Mouse (Mus musculus) heart, postnatal 4 days (tissue): Measurements from ENCODE around the gene Syce3. TPM values are rescaled to one million over a fixed set of nuclear protein-coding genes. Genes with fewer than 3 reads are reported as not detected.
A peak's percentile ranks its signal among the peaks of the same experiment; 100 is the strongest.

Source experiments
- DNase-seq: peaks from one replicate; pipeline ENCODE4 v3.0.0; 2021
- total RNA-seq, 2 experiments: library from RNA; stranded (reverse); gene quantifications; 2 replicates each; pipeline ENCODE4 v1.2.3; 2021

The Syce3 gene
- total RNA-seq, 2 experiments from 2014 or later, result not detected

DNA sequence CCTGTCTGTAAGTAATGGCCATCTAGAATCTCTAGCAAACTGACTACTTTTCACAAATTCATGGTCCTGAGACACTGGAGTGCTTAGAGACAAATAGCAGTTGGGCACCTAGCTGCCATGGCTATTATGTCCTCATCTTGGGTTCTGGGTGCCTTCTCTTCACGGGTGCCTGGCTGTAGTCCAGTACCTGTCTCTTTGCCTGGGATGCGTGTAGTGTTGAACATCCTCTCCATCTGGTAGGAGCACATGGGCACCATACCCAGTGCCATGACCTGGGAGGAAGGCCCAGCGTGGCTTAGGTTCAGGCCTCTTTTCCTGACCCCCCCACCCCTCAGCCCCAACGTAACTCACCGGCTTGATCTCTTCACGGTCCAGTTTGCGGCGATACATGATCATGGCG lies 11.6 kb upstream of the Syce3 start:
- DNase-seq, result no peak

DNA sequence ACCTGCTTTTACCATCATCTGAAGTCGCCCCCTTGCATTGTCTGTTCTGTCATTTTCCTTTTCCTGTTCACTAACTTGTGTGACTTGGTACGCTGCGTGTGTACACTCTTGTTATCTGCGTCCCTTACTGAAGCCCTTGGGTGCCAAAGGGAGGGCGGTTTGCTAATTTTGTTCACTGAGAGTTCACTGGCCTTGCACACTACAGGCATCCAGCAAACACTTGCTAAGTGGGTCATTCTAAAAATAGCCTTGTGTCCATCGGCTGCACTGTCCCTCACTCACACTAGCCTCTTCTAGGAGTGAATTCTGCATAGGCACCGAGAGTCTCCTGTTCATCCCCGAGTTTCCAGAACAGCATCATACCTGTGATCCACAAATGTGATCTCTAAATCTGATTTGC lies 5.0 kb upstream of the Syce3 start:
- peak; percentile 64 for DNase-seq

DNA sequence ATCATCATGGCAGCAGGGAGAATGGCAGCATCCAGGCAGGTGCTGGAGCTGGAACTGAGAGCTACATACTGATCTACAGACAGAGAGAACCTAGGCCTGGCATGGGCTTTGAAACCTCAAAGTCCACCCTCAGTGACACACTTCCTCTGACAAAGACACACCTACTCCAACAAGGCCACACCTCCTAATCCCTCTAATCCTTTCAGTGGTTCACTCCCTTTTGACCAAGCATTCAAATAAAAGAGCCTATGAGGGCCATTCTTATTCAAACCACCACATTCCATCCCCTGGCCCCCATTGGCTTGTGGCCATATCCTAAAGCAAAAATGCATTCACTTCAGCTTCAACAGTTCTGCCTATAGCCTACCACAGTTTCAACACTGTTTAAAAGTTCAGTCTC lies 3.6 kb downstream of the Syce3 start:
- DNase-seq, result no peak

DNA sequence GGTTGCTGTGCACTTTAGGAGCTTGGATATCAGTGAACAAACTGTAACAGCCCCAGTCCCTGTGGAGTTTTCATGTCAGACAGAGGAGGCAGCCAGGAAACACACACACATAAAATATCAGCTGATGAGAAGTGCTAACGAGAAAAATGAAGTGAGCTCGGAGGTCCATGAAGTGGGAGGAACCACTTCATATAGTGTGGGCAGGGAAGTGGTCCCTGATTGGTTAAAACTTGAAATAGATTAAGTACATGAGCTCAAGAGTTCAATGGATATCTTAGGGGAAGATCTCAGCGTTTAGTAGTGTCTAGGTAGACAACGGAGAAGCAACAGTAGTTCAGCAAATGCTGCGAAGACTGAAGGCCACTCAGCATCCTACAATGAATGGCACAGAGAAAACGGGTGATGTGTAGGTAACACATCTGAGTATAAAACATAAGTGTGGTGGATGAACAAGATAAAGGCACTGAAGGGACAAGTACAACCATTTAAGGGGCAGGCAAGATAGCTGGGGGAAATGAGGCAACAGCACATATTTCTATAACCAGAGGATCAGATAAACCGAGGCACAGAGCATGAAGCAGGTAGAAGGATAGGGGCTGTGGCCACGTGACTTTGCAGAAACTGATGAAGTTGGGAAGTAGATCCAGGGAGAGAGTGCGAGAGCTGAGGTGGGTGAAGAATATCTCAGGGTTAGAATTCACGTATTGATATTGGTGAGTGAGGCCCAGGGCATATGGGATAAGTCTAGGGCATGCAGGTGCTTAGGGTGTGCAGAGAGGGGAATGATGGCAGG lies 5.3 kb downstream of the Syce3 start:
- DNase-seq, result no peak

DNA sequence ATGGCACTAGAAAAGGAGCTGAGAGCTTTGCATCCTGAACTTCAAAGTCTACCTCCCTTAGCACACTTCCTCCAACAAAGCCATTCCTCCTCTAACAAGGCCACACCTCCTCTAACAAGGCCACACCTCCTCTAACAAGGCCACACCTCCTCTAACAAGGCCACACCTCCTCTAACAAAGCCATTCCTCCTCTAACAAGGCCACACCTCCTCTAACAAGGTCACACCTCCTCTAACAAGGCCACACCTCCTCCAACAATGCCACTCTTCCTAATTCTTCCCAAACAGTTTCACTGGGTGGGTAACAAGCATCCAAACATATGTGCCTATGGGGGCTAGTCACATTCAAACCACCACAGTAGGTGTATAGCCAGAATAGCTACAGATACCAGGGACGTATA lies 7.8 kb downstream of the Syce3 start:
- DNase-seq, result no peak

DNA sequence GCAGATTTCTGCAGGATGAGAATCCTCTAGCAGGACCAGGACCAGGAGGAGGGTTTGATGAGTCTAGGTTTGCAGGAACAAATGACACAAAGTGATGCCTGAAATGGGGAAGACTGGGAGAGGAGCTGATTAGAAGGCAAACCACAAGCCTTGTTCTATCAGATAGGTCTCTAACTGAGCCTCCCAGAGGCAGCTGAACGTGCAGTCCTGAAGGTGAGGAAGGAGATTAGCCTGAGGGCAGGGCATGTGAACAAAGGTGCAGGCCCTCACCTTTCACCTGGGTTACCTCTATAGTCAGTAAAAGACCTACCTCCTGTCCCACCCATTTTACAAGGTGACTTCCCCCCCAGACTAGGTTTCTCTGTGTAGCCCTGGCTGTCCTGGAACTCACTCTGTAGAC lies 10.6 kb downstream of the Syce3 start:
- DNase-seq, result no peak

DNA sequence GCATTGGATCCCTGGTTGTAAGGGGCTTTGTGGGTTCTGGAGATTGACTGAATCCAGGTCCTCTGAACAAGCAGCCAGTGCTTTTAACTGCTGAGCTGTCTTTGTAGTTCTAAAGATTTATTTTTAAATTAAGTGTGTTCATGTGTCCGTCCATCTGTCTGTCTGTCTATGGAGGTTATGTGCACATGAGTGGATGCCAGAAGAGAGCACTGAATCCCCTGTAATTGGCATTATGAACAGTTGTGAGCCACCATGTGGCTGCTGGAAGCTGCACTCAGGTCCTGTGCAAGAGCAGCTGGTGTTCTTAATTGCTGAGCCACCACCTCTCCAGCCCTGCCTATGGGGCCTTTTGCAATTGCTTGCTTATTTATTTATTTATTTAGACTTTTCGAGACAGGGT lies 12.2 kb downstream of the Syce3 start:
- DNase-seq, result no peak

DNA sequence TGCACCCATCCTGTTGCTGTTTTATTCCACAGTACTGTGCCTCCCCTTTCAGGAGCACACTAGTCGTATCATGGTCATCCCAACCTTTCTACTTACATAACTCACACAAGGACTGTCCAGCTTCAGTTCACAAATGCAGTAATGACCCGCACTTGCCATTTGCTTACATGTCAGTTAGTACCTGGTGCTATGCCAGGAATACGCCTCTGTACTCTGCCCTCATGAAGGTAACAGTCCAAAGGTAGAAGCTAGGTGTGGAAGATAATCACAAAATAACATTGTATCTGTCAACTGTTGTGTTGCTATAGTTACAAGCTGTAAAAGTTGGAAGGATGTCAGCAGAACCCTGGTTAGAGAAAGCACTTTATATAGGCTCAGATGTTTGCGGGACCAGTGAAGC lies 13.4 kb downstream of the Syce3 start:
- no peak for DNase-seq

DNA sequence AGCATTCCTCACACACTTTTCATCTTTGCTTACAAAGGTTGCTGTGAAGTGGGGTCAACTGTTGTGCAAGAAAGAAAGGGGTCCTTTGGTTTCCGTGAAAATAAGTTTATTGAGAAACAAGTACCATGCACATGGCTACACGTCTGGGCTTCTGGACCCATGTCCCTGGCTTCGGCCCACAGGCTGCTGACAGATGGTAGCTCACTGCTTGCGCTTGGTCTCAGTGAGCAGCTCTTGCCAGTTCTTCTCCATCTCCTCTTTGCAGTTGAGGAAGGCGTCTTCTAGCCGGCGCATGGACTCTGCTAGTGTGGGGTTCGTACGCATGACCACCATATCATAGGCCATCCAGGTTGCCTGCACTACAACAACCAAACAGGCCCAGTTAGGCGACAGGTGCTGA lies 20.2 kb downstream of the Syce3 start:
- DNase-seq, result no peak

DNA sequence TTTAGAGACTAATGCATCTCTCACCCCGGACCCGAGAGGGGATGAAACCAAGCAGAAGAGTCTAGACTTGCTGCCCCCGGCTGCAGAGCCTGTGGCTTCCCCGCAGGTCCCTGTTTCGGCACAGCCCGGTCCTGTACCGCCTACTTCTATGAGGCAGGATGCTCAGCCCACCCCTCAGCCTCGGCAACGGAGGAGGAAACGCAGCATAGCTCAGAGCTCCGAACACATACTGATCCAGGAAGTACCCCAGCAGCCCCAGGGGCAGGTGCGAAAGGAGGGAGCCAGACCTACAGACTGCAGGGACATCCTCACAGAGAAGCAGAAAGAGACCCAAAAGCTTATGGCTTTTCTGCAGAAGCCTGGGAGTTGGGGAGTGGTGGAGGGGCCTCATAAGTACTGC lies 23.2 kb downstream of the Syce3 start:
- DNase-seq, result no peak

DNA sequence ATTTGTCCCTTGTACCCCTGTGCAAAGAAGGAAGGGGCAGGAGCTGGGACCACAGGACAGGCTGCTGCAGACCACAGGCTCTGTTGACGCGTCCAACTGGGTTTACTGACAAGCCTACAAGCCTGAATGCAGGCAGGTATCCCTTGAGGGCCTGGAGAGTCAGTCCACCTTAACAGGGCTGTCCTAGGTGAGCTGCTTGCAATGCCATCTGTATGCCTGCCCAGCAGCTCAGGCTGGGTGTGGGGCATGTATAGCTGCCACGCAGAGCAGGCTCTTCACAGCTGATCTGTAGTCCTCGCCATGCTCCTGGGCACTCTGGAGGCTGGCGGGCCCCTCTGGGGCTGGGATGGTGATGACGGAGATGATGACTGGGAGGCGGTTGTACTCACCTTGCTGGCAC lies 25.7 kb downstream of the Syce3 start, which contains the start of gene Klhdc7b:
Gene Klhdc7b (plus strand): TSS at position 301 of the 400 bp plus-strand sequence.
- DNase-seq, result no peak

DNA sequence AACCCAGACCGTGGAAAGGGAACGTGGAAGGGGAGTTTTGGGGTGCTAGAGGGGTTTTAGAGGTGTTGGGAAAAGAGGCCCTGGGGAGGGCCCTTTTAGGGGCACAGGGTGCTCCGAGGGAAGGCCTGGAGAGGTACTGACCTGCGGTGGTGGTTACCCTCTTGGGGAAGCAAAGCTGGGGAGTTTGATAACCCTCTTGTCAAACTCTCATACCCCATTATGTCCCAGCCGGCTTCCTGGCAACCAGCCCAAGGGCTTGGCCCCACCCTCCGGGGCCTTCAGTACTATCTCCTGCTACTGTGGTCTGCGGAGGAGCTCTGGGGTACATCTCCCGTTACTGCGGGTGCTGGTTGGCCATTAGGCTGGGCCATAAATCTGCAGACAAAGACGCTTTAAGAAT lies 30.9 kb downstream of the Syce3 start:
- peak; percentile 47 for DNase-seq

DNA sequence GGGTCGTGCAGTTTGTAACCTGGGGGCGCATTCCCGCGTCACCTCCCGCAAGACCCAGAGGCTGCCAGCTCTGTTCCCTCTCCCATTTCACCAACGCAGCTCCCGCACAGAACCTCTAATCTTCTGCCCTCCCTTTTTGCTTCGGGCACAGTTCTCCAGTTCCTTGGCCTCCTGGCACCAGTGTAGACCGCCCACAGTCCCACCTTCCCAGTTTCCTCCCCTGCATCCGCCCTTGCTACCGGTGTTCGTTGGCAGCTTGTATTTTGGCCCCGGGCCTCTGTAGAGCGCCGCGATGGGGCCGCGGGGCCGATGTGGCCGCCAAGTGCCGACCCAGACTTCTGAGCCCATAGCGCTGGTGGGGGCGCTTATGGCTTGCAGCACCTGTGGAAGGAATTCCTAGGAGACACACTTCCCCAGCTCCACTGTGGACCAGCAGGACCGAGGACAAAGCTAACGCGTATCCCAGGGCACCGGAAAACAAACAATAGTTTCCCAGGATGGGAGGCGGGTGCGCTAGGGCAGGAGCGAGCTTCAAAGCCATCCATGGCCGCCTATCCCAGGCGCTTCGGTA lies 31.4 kb downstream of the Syce3 start, which contains the start of gene Odf3b:
Gene Odf3b (minus strand): TSS at position 452 of the 571 bp plus-strand sequence.
- DNase-seq, result peak; percentile 50

DNA sequence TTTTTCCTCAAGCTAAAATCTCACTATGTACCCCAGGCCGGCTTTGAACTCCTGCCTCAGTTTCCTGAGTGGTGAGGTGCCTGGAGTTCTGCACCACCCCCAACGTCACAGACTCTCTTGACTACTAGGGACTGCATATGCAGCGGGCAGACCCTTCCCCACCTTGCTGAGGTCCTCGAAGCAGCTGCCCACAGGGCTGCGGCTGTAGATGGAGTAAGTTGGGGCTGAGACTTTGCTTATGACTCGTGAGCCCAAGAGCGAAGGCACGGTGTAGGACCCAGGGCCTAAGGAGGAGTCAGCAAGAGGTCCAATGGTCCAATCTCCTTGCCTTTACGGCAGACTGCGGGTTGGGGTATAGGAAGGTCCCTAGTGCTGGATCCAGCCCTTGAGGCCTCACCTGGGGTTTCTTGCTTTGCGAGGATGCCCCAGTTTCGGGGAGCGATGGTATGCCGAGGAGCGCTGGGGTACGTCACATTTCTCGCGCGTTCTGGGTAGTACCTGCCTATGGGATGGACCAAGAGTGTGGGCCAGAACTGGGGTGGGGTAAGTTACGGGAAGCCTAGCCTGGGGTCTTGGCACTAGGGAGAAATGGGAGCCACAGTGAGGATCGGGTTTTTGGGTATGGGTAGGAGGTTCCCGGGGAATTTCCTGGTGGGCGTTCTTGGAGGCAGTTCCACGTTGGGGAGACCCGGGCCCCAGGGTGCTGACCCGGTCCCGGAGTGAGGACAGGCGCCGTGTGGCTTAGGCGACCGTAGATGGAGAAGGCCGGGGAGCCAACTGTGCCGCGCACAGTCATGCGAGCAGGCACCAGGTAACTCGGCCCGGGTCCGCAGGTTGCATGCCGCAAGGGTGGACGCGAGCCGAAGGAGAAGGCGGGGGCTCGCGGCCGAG lies 32.1 kb downstream of the Syce3 start:
- no peak for DNase-seq

DNA sequence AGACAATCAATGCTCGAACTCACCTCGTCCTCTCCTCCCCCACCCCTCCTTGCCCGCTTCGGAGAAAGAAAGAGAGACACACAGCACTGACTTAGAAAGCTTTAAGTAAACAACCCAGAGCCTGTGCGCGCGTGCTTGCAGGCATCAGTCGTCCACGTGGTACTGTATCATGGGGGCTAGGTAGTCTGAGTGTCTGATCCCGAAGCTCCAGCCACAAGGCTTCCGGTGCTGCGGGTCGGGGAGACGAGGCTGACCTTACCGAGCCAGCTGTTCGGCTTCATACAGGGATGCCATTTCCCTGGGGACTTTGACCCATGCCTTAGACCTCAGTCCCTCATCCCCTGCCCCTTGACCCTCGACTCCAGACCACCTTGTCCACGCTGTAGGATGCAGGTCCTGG lies 32.9 kb downstream of the Syce3 start:
- DNase-seq, result no peak

DNA sequence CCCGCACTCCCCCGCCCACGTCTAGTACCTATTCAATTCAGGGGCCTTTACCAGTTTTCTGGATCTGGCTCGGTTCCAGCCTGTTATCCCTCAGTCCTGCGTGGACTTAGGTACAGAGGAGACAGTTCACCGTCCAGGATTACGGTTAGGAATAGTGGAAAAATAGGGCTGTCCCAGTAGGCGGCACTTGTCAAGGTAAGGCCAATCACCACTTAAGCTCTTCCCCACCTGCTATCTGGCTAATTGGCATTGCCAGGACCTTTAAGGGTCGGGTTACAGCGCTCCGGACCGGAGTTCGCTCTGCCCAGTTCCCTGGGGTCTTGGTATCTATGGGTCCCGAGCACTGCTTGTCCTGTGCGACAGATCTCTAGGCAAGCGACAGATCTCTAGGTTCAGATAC lies 33.3 kb downstream of the Syce3 start, which contains the start of gene Tymp:
Gene Tymp (minus strand): TSS at position 83 of the 400 bp plus-strand sequence.
- DNase-seq, result no peak

DNA sequence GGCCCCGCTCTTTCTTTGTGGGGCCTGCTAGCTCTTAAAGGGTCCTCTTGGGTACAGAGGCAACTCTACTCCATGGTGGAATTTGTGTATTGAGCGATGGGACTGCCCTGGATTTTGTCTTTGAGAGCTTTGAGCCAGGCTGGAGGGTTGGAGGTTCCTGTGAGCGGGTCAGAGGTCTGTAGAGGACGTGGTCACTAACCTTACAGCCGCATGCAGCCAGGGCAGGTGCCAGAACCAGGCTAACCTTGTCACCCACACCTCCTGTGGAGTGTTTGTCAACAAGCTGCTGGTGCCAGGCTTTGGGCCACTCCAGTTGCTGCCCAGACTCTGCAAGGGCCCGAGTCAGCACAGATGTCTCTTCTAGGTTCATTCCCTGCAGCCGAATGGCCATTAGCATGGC lies 34.3 kb downstream of the Syce3 start:
- DNase-seq, result no peak

DNA sequence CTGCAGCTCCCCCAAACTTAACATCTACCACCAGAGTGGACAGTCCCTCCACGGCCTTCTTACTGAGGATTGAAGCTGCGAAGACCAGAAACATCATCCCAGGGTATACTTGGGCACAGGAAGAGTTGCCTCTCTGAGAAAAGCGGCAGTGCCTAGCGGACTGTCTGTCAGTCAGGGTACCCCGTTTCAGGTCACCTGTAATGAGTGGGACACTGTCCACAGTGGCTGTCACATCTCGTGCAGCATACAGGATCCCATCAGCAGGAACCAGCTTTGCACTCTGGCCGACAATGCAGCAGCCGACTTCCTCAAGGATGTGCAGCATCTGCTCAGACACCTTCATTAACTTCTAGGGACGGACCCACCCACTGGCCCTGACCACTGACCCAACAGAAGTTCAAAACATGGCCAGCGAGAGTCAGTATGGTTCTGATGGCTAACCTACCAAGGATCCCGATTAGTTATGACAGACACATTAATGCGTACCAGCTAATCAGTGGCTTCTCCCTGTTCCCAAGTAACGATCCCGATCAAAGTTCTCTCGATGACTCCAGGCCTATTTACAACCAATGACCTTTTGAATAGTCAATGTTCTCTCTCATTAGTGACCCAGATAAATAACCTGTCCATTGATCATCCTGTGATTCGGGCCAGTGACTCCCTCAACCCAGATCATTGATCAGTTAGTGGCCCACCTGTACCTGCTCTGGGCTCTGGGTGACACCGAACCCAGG lies 35.3 kb downstream of the Syce3 start:
- DNase-seq, result no peak

DNA sequence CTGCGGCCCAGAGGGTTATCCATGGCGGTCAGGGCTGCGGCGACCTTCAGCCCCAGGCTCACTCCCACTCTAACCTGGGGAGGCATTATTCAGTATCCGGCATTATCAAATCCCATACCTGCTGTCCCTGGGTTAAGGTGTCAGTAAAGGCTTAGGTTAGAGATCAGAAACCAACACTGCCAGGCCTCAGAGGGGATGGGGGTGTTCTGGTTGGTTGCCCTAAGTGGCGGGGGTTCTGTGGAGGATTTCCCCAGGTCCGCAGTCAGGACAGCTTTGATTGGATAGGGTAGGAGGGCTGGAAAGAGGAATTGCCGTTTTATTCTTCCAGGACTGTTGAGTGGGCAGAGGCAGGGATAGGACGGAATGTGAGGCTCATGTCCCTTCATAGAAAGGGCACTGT lies 36.0 kb downstream of the Syce3 start:
- no peak for DNase-seq

DNA sequence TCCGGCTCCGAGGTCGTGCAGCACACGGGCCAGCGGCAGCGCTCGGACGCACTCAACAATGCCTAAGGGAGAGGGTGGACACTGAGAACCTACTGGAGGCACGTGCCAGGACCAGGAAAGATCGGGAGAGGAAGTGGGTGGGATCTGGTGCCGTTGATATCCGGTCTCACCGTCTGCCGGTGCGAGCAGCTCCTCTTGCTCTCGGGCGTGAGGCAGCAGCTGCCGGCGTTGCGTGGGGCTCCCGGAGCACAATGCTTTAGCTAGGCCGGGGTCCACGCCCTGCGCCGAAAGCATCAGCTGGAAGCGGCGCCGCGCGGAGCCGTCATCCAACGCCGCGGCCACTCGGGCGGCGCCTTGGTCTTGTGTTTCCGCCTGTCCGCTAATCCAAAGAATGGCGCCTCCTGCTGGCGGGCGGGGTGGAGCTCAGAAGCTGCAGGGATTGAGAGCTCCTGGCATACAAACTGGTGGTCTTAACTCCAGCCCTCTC lies 36.5 kb downstream of the Syce3 start, which contains the start of gene Sco2:
Gene Sco2 (minus strand): TSS at position 85 of the 487 bp plus-strand sequence.
- DNase-seq, result peak; percentile 98

DNA sequence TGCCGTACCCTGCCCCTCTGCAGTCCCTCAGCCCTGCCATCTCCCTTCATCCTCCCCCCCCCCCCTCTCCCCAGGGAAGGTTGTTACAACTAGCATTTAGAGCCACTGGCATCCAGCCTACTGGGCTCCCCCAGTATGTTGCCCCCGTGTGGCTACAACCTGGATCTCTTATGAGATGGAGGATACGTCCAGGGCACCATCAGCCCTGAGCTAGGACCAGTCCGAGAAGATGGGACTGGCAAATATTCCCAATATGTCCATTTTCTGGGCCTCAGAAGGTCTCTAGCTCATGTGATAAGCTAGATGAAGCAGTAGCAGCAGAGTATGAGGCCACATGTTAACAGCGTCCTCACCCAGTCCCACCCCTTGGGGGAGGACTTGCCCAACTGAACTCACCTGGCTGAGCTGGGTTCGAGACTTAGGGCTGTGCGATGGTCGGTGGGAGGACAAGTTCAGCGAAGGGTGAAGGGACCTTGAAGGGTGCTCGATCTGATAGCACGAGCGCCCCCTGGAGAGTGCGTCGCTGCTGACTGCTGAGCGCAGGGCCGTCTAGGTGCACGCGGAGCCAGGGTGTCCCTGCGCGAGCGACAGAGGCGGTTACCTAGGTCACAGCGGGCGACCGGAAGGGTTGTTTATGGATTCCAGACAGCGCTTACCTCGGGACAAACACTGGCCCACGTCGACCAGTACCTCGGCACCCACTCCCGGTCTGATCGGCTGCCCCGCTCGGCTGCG lies 37.1 kb downstream of the Syce3 start:
- peak; percentile 88 for DNase-seq
